ENCODE assay signal across 8 mouse cellular contexts in the genomic region with DNA sequence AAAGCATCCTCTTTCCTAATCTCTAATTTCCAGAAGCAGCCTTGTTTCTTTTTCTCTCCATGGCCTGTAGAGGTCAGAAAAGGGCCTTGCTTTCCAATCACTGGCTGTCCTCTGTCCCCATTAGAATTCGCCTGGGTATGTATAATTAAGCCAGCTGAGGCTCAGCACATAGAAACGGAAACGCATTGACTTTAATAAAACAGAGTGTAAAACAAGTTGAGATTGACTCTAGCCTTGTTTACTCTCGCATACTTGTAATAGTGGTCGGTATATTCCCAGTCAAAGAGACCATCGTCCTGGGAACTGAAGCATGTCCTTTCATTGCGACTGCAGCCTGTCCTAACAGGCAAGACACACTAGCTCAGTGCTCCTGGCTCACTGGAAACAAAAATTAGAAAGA.
A peak's percentile ranks its signal among the peaks of the same experiment; 100 is the strongest.
DNase-seq lines count a peak whose midpoint lies in the region; ATAC-seq and TF ChIP-seq lines count a peak whose summit lies in the region.

No protein-coding gene starts in this region.

- no peaks in the 10 kb centered on the region for H3K27me3 ChIP-seq in lung, embryonic 16.5 days (ENCODE audit: control insufficient read depth, insufficient read depth, low read depth, low read length)
- no peaks in the 10 kb centered on the region for H3K27me3 ChIP-seq in hindbrain, embryonic 15.5 days
- H3K27me3 ChIP-seq in myocyte (ENCODE audit: control insufficient read depth, insufficient read depth, insufficient read length): no peaks in the 10 kb centered on the region

- DNase-seq in cerebellum, adult 11 months: no peak
- no peak for DNase-seq in lung, postnatal 25 days (ENCODE audit: low spot score)
- no peak for DNase-seq in urinary bladder, adult 18-20 months (ENCODE audit: low spot score in 2 of 2)
- DNase-seq in ovary, postnatal 10 days (ENCODE audit: low spot score): no peak

- H3K4me2 ChIP-seq in lung, embryonic 16.5 days (ENCODE audit: low read depth, low read length): no peak overlapping the region
- H3K4me2 ChIP-seq in hindbrain, embryonic 15.5 days: peak overlapping the region; percentile 26
- peak overlapping the region; percentile 30 for H3K4me2 ChIP-seq in myocyte (ENCODE audit: low read depth)

- H3K9me3 ChIP-seq in lung, embryonic 16.5 days (ENCODE audit: control insufficient read depth, low read length): no peaks in the 10 kb centered on the region
- H3K9me3 ChIP-seq in hindbrain, embryonic 15.5 days: no peaks in the 10 kb centered on the region

- no peak overlapping the region for H3K27ac ChIP-seq in lung, embryonic 16.5 days (ENCODE audit: low read length)
- peak overlapping the region; percentile 21; the same call in 1 of the 2 replicates for H3K27ac ChIP-seq in hindbrain, embryonic 15.5 days (replicated peaks)

- TF ChIP-seq POLR2A in myocyte (IDR thresholded peaks at IDR 0.05; ENCODE audit: insufficient read length, low read depth): no peak

- H3K79me2 ChIP-seq in myocyte (ENCODE audit: control insufficient read depth, insufficient read depth): no peaks in the 10 kb centered on the region

- H3K4me3 ChIP-seq in lung, embryonic 16.5 days (ENCODE audit: low read length): no peak overlapping the region
- no peak overlapping the region for H3K4me3 ChIP-seq in hindbrain, embryonic 15.5 days
- no peak overlapping the region for H3K4me3 ChIP-seq in myocyte

- H3ac ChIP-seq in myocyte (ENCODE audit: control insufficient read depth, insufficient read length): no peak overlapping the region

- no peaks in the 10 kb centered on the region for H3K36me3 ChIP-seq in lung, embryonic 16.5 days (ENCODE audit: control insufficient read depth, insufficient read depth, low read length)
- no peaks in the 10 kb centered on the region for H3K36me3 ChIP-seq in hindbrain, embryonic 15.5 days
- H3K36me3 ChIP-seq in myocyte (ENCODE audit: control insufficient read depth, insufficient read depth): no peaks in the 10 kb centered on the region

- peaks cover 10% of the 10 kb centered on the region; the same call in 1 of the 2 replicates for H3K4me1 ChIP-seq in lung, embryonic 16.5 days (replicated peaks; ENCODE audit: control insufficient read depth, insufficient read depth, low read length)
- H3K4me1 ChIP-seq in hindbrain, embryonic 15.5 days (replicated peaks): 0 out of 2 replicates have a peak, but pooled peaks cover 5% of the 10 kb centered on the region

- no peak overlapping the region for H3K9ac ChIP-seq in lung, embryonic 16.5 days (ENCODE audit: low read length)
- no peak overlapping the region for H3K9ac ChIP-seq in hindbrain, embryonic 15.5 days

- WGBS in lung, embryonic 16.5 days: 19% methylated on average over 7 of the region's 7 CpGs
- 11% methylated on average over 7 of the region's 7 CpGs for WGBS in hindbrain, embryonic 15.5 days

- ATAC-seq in cerebellum, adult (ENCODE audit: insufficient number of reproducible peaks, low FRiP score, low TSS enrichment): peak; percentile 74; the same call in 1 of the 2 replicates
- peak; percentile 53; the same call in 1 of the 2 replicates for ATAC-seq in lung, embryonic 16.5 days (ENCODE audit: low read depth)
- peak; percentile 77 for ATAC-seq in hindbrain, embryonic 15.5 days (ENCODE audit: low FRiP score, low read depth)

TF ChIP-seq in myocyte, 11 proteins besides CTCF, POLR2A, EP300 and RAD21:
- TF ChIP-seq TCF3 (IDR thresholded peaks at IDR 0.05; ENCODE audit: insufficient read length, low read depth) (no peak), POLR2AphosphoS2 (IDR thresholded peaks at IDR 0.05; ENCODE audit: insufficient read length, low read depth) (no peak), CEBPB (IDR thresholded peaks at IDR 0.05; ENCODE audit: insufficient read depth, poor library complexity, severe bottlenecking) (no peak), TCF12 (IDR thresholded peaks at IDR 0.05; ENCODE audit: insufficient read depth, poor library complexity, severe bottlenecking) (no peak), MYOG (IDR thresholded peaks at IDR 0.05; ENCODE audit: control insufficient read depth in 1 of 3, insufficient read depth in 1 of 3, insufficient read length in 2 of 3, low read depth in 2 of 3) (no peak), E2F4 (IDR thresholded peaks at IDR 0.05; ENCODE audit: insufficient read depth) (no peak), SRF (IDR thresholded peaks at IDR 0.05; ENCODE audit: control insufficient read depth, insufficient read length, low read depth) (no peak)
